Mouse (Mus musculus): ENCODE results near the gene Bsn.

- TF ChIP-seq CTCF (IDR thresholded peaks at IDR 0.05; ENCODE audit: low read depth): no peak
- TF ChIP-seq EP300 (IDR thresholded peaks at IDR 0.05; ENCODE audit: low read depth): no peak
Measured at GRCm38 (mm10) chr9:108111101-108111592, 79.0 kb downstream of the Bsn start.
